Mouse (Mus musculus) myocyte (in vitro differentiated cells): ENCODE measurements around the gene Cav1.

Experiments used
- MAX ChIP-seq: IDR thresholded peaks from one replicate; pipeline ENCODE4 v1.6.1; 2011; ENCODE audit warnings: low read depth, mild to moderate bottlenecking, control low read depth
- MYOD1 ChIP-seq, 3 experiments: IDR thresholded peaks; one replicate each; pipeline ENCODE4 v1.6.1; 2011; ENCODE audit warnings: control low read depth in 2 of 3, low read depth in 2 of 3, mild to moderate bottlenecking in 2 of 3, moderate library complexity in 1 of 3; ENCODE audit not compliant: insufficient read length in 2 of 3, control insufficient read depth in 1 of 3
- POLR2A ChIP-seq: IDR thresholded peaks from one replicate; pipeline ENCODE4 v1.6.1; 2011; ENCODE audit warnings: low read depth, mild to moderate bottlenecking, control low read depth, moderate library complexity; ENCODE audit not compliant: insufficient read length

- TF ChIP-seq POLR2A: no peak
- TF ChIP-seq MAX: no peak
- TF ChIP-seq MYOD1 (IDR thresholded peaks at IDR 0.05; ENCODE audit: control insufficient read depth in 1 of 3, insufficient read length in 2 of 3, low read depth in 2 of 3): no peak
These were observed 43.3 kb upstream of the Cav1 start for GRCm38 (mm10) chr6:17262786-17263185.
